Mouse (Mus musculus): Measurements from ENCODE around the gene Eif2a.

Gene Eif2a

GRCm38 (mm10) chr3:58525652-58526407 lies at the start of gene Eif2a, which contains the start of gene Serp1:
Eif2a (plus strand) TSS chr3:58525821.
Serp1 (minus strand) TSS chr3:58525892.
- DNase-seq (ENCODE audit: low read depth, low spot score) = peak; percentile 96

- no peak for DNase-seq (ENCODE audit: low read depth, low spot score)
Observed at GRCm38 (mm10) chr3:58478755-58479455, 46.7 kb upstream of the Eif2a start.

DNA sequence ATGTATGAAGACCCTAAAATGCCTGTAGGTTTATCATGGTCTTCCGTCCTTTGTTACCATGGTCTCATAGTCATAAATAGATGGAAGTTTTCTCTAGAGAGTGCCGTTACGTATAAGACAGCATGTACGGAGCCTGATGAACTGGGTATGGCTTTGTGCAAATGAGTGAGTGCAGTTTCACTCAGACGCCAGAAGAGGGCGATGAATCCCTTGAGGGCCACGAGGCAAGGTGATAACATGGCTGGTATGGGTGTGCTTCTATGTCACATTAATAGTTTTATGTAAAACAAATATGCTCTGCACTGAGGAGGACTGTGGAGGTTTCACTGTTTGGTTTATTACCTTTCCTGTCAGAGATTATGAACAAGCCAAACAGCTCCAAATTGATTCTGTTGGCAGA lies 39.7 kb upstream of the Eif2a start:
- no peak for DNase-seq (ENCODE audit: low read depth, low spot score)

DNA sequence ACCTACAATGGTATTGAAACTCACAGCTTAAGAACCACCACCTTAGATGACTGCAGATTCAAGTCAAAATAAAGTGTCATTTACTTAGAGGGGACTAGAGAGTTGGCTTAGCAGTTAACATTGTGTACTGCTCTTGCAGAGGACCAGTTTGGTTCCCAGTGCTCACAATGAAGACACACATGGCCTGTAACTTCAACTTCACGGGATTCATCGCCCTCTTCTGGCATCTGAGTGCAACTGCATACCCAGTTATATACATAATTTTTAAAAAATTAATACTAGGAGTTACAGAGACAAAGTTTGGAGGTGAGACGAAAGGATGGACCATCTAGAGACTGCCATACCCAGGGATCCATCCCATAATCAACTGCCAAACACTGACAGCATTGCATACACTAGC lies 38.5 kb upstream of the Eif2a start:
- no peak for DNase-seq (ENCODE audit: low read depth, low spot score)

- no peak for DNase-seq (ENCODE audit: low read depth, low spot score)
Observed at GRCm38 (mm10) chr3:58487999-58488775, 37.4 kb upstream of the Eif2a start.

DNA sequence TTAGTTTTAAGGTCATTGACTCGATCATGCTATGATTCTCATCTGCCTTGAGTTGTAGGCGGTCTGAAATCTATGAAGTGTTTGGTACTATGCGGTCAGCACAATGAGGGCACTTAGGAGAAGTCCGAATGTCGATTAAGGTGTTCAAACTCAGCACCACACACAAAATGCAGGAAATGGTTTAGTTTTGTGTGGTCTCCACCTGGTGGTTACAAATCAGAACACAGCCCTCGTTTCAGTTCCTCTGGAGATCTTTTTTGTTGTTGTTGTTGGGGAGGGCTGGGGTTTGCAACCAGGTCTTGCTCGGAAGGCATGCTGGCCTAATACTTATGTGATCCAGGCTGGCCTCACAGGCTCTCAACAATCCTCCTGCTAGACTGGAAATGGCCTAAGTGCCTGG lies 34.8 kb upstream of the Eif2a start:
- DNase-seq (ENCODE audit: low read depth, low spot score) = peak; percentile 13

GRCm38 (mm10) chr3:58493621-58494020 lies 32.0 kb upstream of the Eif2a start:
- DNase-seq (ENCODE audit: low read depth, low spot score) = no peak

DNA sequence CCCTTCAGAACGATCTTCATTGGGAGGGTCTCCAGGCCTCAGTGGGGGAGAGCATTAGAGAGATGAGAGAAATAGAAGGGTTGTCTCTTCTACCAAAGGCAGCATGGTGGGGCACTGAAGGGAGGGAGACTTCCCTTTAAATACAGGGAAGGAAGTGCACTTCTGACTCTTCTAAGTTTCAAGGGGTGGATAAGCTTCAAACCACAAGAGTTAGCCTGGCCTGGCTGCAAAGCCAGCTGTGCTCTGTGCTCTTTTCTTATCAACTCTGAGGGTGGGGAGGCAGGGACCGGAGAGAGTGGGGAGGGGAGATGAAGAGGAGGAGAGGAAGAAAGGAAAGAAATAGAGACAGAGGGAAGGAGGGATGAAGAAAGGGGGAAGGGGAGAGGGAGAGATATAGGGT lies 23.7 kb upstream of the Eif2a start:
- DNase-seq (ENCODE audit: low read depth, low spot score) = no peak

GRCm38 (mm10) chr3:58503720-58504333 lies 21.8 kb upstream of the Eif2a start:
- no peak for DNase-seq (ENCODE audit: low read depth, low spot score)

DNA sequence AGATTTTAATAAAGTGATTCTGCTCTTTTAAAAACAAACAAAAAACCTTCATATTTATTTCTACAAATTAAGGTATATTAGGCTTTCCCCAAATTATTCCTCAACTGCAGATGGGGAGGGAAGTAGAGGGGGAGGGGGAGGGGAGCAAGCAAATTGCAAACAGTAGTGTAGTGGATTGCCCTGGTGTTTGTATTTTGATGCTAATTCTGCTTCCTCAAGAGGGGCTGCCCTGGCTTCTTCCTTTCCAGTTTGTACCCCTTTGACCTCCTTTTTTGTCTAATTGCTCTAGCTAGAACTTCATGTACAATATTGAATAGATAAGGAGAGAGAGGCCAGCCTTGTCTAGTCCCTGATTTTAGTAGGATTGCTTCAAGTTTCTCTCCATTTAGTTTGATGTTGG lies 20.9 kb upstream of the Eif2a start:
- no peak for DNase-seq (ENCODE audit: low read depth, low spot score)

GRCm38 (mm10) chr3:58508020-58508750 lies 17.4 kb upstream of the Eif2a start:
- no peak for DNase-seq (ENCODE audit: low read depth, low spot score)

DNA sequence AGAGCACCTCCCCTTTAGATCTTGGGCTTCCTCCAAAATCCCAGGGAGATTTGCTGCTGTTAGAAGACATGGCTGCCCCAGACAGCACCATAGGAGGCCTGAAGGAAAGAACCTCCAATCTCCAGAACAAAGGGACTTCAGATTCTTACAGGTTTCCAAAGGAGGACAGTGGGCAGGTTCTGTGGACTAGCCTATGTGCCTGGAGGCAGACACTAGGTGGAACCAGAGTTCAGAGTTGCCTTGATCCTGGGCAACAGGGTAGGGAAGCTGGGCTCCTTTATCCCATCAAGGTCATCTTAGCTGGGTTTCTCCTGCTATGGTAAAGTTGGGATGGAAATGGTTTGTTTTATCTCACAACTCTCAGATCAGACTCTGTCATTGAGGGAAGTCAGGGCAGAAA lies 14.0 kb upstream of the Eif2a start:
- DNase-seq (ENCODE audit: low read depth, low spot score) = no peak

GRCm38 (mm10) chr3:58512740-58513139 lies 12.9 kb upstream of the Eif2a start:
- no peak for DNase-seq (ENCODE audit: low read depth, low spot score)

GRCm38 (mm10) chr3:58513483-58513882 lies 12.1 kb upstream of the Eif2a start:
- no peak for DNase-seq (ENCODE audit: low read depth, low spot score)

DNA sequence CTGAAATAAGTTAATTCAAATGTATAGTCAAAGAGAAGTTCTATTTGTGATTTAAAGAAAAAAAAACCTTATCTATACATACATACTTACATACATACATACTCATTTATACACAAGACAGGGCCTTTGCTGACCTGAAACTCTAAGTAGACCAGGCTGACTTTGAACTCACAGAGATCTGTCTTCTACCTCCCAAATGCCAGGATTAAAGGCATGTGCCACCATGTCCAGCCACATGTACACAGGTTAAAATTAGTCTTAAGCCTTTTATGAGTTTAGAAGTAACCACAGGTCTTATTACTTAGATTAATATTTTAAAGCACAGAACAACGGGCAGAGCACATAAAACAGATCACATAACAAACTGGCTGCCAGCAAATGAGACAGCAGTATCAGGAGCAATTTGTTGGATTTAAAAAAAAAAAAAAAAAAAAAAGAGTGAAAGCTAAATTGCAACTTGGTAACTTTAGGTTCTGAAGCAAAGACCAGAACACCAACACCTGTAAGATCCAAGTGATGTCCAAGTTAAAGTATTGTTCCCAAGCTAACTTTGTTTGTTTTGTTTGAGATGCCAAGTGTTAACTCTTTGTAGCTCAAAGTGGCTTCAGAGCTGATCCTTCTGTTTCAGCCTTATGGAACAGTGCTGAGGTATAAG lies 9.5 kb upstream of the Eif2a start:
- DNase-seq (ENCODE audit: low read depth, low spot score) = no peak

- DNase-seq (ENCODE audit: low read depth, low spot score) = no peak
Observed at GRCm38 (mm10) chr3:58516602-58516976, 9.0 kb upstream of the Eif2a start.

DNA sequence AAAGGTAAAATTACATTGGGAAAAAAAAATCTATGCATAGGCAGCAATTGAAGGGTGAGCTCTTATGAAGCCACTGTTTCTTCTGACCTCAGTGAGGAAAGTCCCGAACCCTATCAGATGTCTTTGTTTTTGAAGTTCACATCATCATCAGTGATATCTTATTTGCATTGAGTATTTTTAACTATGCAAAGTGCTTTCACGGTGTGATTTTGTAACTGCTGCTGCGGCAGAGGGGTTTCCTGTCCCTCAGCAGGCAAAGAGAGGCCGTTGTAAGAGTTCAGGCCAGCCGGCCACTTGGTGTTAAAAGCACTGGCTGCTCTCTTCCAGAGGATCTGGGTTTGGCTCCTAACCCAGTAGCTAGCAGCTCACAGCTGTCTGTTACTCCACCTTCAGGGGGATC lies 8.4 kb upstream of the Eif2a start:
- no peak for DNase-seq (ENCODE audit: low read depth, low spot score)

DNA sequence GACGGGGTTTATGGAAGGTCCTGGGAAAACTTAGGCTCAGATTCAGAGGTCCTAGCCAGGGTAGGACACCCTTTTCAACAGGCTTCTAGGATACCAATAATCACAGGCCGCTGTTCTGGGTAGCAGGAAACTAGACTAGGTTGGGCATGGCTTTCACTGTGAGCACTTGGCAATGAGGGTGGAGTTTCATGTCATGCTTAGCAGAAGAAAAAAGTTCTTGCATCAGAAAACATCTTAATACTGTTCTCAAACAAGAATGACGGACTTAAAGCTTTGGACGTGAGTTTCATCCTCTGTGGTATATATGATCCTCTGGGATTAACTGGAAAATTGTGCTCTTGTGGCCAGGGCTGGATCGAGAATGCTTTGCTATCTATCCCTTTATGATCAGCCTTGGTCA lies 7.8 kb upstream of the Eif2a start:
- no peak for DNase-seq (ENCODE audit: low read depth, low spot score)

DNA sequence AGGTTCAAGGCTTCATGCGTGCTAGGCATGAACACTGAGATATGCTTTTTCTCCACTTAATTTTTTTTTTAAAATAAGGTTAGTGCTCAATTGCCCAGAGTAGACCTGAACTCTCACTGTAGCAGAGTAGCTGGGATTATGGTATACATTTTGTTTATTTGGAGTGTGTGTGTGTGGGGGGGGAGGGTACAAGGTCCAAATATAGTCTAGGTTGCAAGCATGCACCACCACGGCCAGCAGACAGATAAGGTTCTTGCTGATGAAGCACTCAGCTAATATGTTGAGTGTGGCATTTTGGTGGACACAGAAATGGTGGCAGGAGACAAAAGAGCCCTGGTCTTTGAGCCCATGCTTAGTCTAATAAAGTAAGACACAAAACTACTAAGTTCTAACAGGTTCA lies 6.7 kb upstream of the Eif2a start:
- no peak for DNase-seq (ENCODE audit: low read depth, low spot score)

DNA sequence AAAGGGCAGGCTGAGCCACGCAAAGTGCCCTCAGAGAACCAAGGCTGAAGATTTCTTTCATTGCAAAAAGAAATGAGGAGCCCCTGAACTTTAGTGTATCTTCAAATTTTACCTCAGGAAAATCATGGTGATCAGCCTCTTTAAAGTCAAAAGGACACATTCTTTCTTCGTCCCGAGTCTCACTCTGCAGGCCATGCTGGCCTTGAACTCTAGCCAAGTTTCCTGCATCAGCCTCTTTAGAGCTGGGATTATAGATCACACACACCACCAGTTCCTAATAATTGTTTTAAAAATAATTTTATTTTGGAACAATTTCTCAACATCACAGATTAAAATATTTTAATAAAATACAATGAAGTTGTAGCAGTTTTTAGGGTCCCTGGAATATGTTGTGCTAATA lies 6.1 kb upstream of the Eif2a start:
- no peak for DNase-seq (ENCODE audit: low read depth, low spot score)

GRCm38 (mm10) chr3:58520286-58520685 lies 5.3 kb upstream of the Eif2a start:
- no peak for DNase-seq (ENCODE audit: low read depth, low spot score)
